In genomic region chr1:156042481-156042880, GRCm38 (mm10) we compare ENCODE assay signal across 8 mouse cellular contexts. TPM values are rescaled to one million over a fixed set of nuclear protein-coding genes. Genes with fewer than 3 reads are reported as not detected.
DNase-seq lines count a peak whose midpoint lies in the region; ATAC-seq and TF ChIP-seq lines count a peak whose summit lies in the region.

No protein-coding gene starts in this region.

- peaks cover 73% of the 10 kb centered on the region for H3K79me2 ChIP-seq in CH12.LX (replicated peaks; ENCODE audit: control insufficient read depth, extremely low read depth, insufficient read depth, poor library complexity, severe bottlenecking)

- TF ChIP-seq CTCF in CH12.LX (conservative IDR thresholded peaks at IDR 0.05 in 1 of 2, IDR thresholded peaks at IDR 0.05 in 1 of 2; ENCODE audit: low read depth in 2 of 2, low read length in 2 of 2): no peak

- peak overlapping the region; percentile 53; the same call in 1 of the 2 replicates for H3K27ac ChIP-seq in heart, embryonic 13.5 days (replicated peaks)
- H3K27ac ChIP-seq in CH12.LX (ENCODE audit: insufficient read depth, low read depth): no peak overlapping the region
- no peak overlapping the region for H3K27ac ChIP-seq in forebrain, embryonic 12.5 days
- H3K27ac ChIP-seq in liver, embryonic 12.5 days: peak overlapping the region; percentile 76

- no peak for TF ChIP-seq POLR2A in CH12.LX (IDR thresholded peaks at IDR 0.05; ENCODE audit: low read depth, low read length)

- H3K9ac ChIP-seq in heart, embryonic 13.5 days: peak overlapping the region; percentile 84
- H3K9ac ChIP-seq in CH12.LX (ENCODE audit: insufficient read depth, low read depth): peak overlapping the region; percentile 78
- H3K9ac ChIP-seq in forebrain, embryonic 12.5 days: no peak overlapping the region
- H3K9ac ChIP-seq in liver, embryonic 12.5 days: peak overlapping the region; percentile 77

- in situ Hi-C loops in CH12.LX (cut with MboI; ENCODE audit: low pct_ligation_motif_present, low pct_unique_long_range_greater_than_20kb, low sequenced_read_pairs): no loop called here

- peak overlapping the region; percentile 78 for H3K4me3 ChIP-seq in heart, embryonic 13.5 days
- H3K4me3 ChIP-seq in CH12.LX (replicated peaks in 1 of 3; ENCODE audit: low read depth in 2 of 3, low read length in 2 of 3, poor library complexity in 1 of 3): peak overlapping the region in 2 of 3 experiments; percentile 58 to 76
- no peak overlapping the region for H3K4me3 ChIP-seq in forebrain, embryonic 12.5 days (replicated peaks)
- peak overlapping the region; percentile 72 for H3K4me3 ChIP-seq in liver, embryonic 12.5 days

- TF ChIP-seq RAD21 in CH12.LX (IDR thresholded peaks at IDR 0.05; ENCODE audit: low read depth, low read length): no peak

- H3K27me3 ChIP-seq in heart, embryonic 13.5 days (replicated peaks): no peaks in the 10 kb centered on the region
- no peaks in the 10 kb centered on the region for H3K27me3 ChIP-seq in CH12.LX (replicated peaks)
- H3K27me3 ChIP-seq in forebrain, embryonic 12.5 days: no peaks in the 10 kb centered on the region
- no peaks in the 10 kb centered on the region for H3K27me3 ChIP-seq in liver, embryonic 12.5 days (replicated peaks)

- peaks cover 48% of the 10 kb centered on the region for H3K4me1 ChIP-seq in heart, embryonic 13.5 days
- H3K4me1 ChIP-seq in CH12.LX (ENCODE audit: control insufficient read depth in 1 of 2, insufficient read depth in 2 of 2): peaks cover 4 to 64% of the 10 kb centered on the region in 2 experiments; a peak in 3 of 4 replicates
- peaks cover 20% of the 10 kb centered on the region for H3K4me1 ChIP-seq in forebrain, embryonic 12.5 days
- peaks cover 64% of the 10 kb centered on the region for H3K4me1 ChIP-seq in liver, embryonic 12.5 days

- peaks cover 47% of the 10 kb centered on the region for H3K36me3 ChIP-seq in heart, embryonic 13.5 days
- H3K36me3 ChIP-seq in CH12.LX (replicated peaks in 1 of 2; ENCODE audit: control insufficient read depth in 1 of 2, insufficient read depth in 1 of 2, low read length in 1 of 2): peaks cover 25 to 43% of the 10 kb centered on the region in 2 experiments
- H3K36me3 ChIP-seq in forebrain, embryonic 12.5 days (replicated peaks): peaks cover 13% of the 10 kb centered on the region; the same call in 1 of the 2 replicates
- H3K36me3 ChIP-seq in liver, embryonic 12.5 days: peaks cover 51% of the 10 kb centered on the region

- no peaks in the 10 kb centered on the region for H3K9me3 ChIP-seq in heart, embryonic 13.5 days
- no peaks in the 10 kb centered on the region for H3K9me3 ChIP-seq in CH12.LX (replicated peaks; ENCODE audit: low read length)
- H3K9me3 ChIP-seq in forebrain, embryonic 12.5 days: no peaks in the 10 kb centered on the region
- H3K9me3 ChIP-seq in liver, embryonic 12.5 days (replicated peaks): no peaks in the 10 kb centered on the region

- WGBS in heart, embryonic 13.5 days: 76% methylated on average over 5 of the region's 5 CpGs
- 89% methylated on average over 5 of the region's 5 CpGs for WGBS in forebrain, embryonic 12.5 days
- whole genome bisulfite sequencing in liver, embryonic 12.5 days (ENCODE audit: insufficient replicate concordance): 52% methylated on average over 5 of the region's 5 CpGs

- H3K4me2 ChIP-seq in heart, embryonic 13.5 days: peak overlapping the region; percentile 93
- H3K4me2 ChIP-seq in CH12.LX (ENCODE audit: insufficient read depth, low read depth, poor library complexity, severe bottlenecking): peak overlapping the region; percentile 95
- H3K4me2 ChIP-seq in forebrain, embryonic 12.5 days: peak overlapping the region; percentile 63
- H3K4me2 ChIP-seq in liver, embryonic 12.5 days: peak overlapping the region; percentile 82

- ATAC-seq in heart, embryonic 13.5 days (ENCODE audit: extremely low read depth, insufficient number of reproducible peaks, low FRiP score, low TSS enrichment): no peak
- no peak for ATAC-seq in forebrain, embryonic 12.5 days (ENCODE audit: low FRiP score)
- no peak for ATAC-seq in liver, embryonic 12.5 days

- no peak for DNase-seq in heart, adult 18-20 months
- DNase-seq in CH12.LX (ENCODE audit: extremely low read depth): no peak
- DNase-seq in Muller cell, postnatal 12 days (ENCODE audit: inconsistent ontology term): no peak
- no peak for DNase-seq in urinary bladder, postnatal 25 days (ENCODE audit: low spot score)
- no peak for DNase-seq in cerebellum, adult 11-12 months

- TF ChIP-seq EP300 in CH12.LX (IDR thresholded peaks at IDR 0.05; ENCODE audit: low read length): no peak

- dilution Hi-C loops in CH12.LX (cut with MboI; ENCODE audit: extremely low pct_ligation_motif_present, extremely low pct_unique_long_range_greater_than_20kb, low sequenced_read_pairs): no loop called here

TF ChIP-seq in CH12.LX, 34 proteins besides CTCF, POLR2A, EP300 and RAD21:
- TF ChIP-seq JUN (IDR thresholded peaks at IDR 0.05; ENCODE audit: insufficient read depth, low read depth, low read length) (no peak), CHD1 (IDR thresholded peaks at IDR 0.05; ENCODE audit: low read depth, low read length) (no peak), MYC (IDR thresholded peaks at IDR 0.05; ENCODE audit: low read depth, low read length) (no peak)

RNA-seq across cellular contexts. Expression of gene Tor1aip1, which starts 6.2 kb away (rescaled TPM):
- polyA plus RNA-seq in heart, embryonic 13.5 days (2015; fragmentation: Nextera tagmentation; extraction: Ambion mirVana): 28.4 and 32.0 TPM in 2 replicates
- total RNA-seq in heart, adult 18-20 months (2021): 10 to 100 TPM; 87.1 to 94.0 TPM
- total RNA-seq in CH12.LX (2012; rRNA removed) (19.1 and 26.3 TPM in 2 replicates), CH12.LX (2014; rRNA removed) (37.9 and 44.1 TPM in 2 replicates)
- polyA plus RNA-seq in CH12.LX (2012; ENCODE audit: insufficient read length, low read depth): 39.3 and 39.8 TPM in 2 replicates
- polyA plus RNA-seq in forebrain, embryonic 12.5 days (2016; fragmentation: Nextera tagmentation; extraction: Ambion mirVana): 37.9 and 40.6 TPM in 2 replicates
- polyA plus RNA-seq in liver, embryonic 12.5 days (2016; fragmentation: Nextera tagmentation; extraction: Ambion mirVana): 26.4 and 27.6 TPM in 2 replicates

RNA-seq across cellular contexts. Expression of gene Tor1aip2, which starts 7.3 kb away (rescaled TPM):
- 76.6 and 81.5 TPM in 2 replicates for polyA plus RNA-seq in heart, embryonic 13.5 days (2015; fragmentation: Nextera tagmentation; extraction: Ambion mirVana)
- 10 to 100 TPM; 39.4 to 42.6 TPM for total RNA-seq in heart, adult 18-20 months (2021)
- total RNA-seq in CH12.LX (2012; rRNA removed) (28.7 and 34.5 TPM in 2 replicates), CH12.LX (2014; rRNA removed) (66.3 and 69.5 TPM in 2 replicates)
- 62.7 and 62.8 TPM in 2 replicates for polyA plus RNA-seq in CH12.LX (2012; ENCODE audit: insufficient read length, low read depth)
- polyA plus RNA-seq in forebrain, embryonic 12.5 days (2016; fragmentation: Nextera tagmentation; extraction: Ambion mirVana): 89.3 and 91.0 TPM in 2 replicates
- polyA plus RNA-seq in liver, embryonic 12.5 days (2016; fragmentation: Nextera tagmentation; extraction: Ambion mirVana): 64.2 and 67.4 TPM in 2 replicates

Comparison
In these comparisons a context has a peak if more than half of its experiments do, and no peak if none do; other contexts are left out.
1. H3K27ac ChIP-seq: peak in heart, embryonic 13.5 days (single experiment) and liver, embryonic 12.5 days (single experiment); none in CH12.LX (single experiment) and forebrain, embryonic 12.5 days (single experiment).
2. Peak in every context shown above with its lines, with median percentiles within 50 percentile points of each other: H3K4me2 ChIP-seq.